Mouse (Mus musculus): Measurements from ENCODE around the gene Ranbp3. TPM values are rescaled to one million over a fixed set of nuclear protein-coding genes. Genes with fewer than 3 reads are reported as not detected.

Gene Ranbp3
- polyA plus RNA-seq, 1 experiment from 2014 or later, result 28.8 TPM

GRCm38 (mm10) chr17:56686801-56687200 is 13.7 kb downstream of the Ranbp3 start:
- Histone ChIP-seq H3K9ac (ENCODE audit: low read depth, low read length) (no peak overlapping the region), H3K4me2 (replicated peaks; ENCODE audit: low read depth) (no peak overlapping the region), H3K27me3 (replicated peaks; ENCODE audit: control insufficient read depth, insufficient read depth, low read length) (no peaks in the 10 kb centered on the region), H3K4me1 (replicated peaks; ENCODE audit: control insufficient read depth, insufficient read depth, low read length) (no peaks in the 10 kb centered on the region), H3K36me3 (ENCODE audit: control insufficient read depth, insufficient read depth) (peaks cover 65% of the 10 kb centered on the region), H3K4me3 (ENCODE audit: low read depth, low read length) (no peak overlapping the region), H3K9me3 (ENCODE audit: control insufficient read depth) (no peaks in the 10 kb centered on the region), H3K27ac (ENCODE audit: low read depth, low read length) (no peak overlapping the region)
- WGBS, result 91% methylated on average over 4 of the region's 4 CpGs
- no peak for ATAC-seq
- TF ChIP-seq CTCF (IDR thresholded peaks at IDR 0.05; ENCODE audit: low read depth), result no peak

- ATAC-seq, result no peak
- H3K4me2 ChIP-seq (replicated peaks; ENCODE audit: low read depth), result no peak overlapping the region
- H3K9ac ChIP-seq (ENCODE audit: low read depth, low read length), result no peak overlapping the region
- H3K27ac ChIP-seq (ENCODE audit: low read depth, low read length), result no peak overlapping the region
- TF ChIP-seq CTCF (IDR thresholded peaks at IDR 0.05; ENCODE audit: low read depth), result no peak
- no peak overlapping the region for H3K4me3 ChIP-seq (ENCODE audit: low read depth, low read length)
- no peaks in the 10 kb centered on the region for H3K27me3 ChIP-seq (replicated peaks; ENCODE audit: control insufficient read depth, insufficient read depth, low read length)
- H3K9me3 ChIP-seq (ENCODE audit: control insufficient read depth), result no peaks in the 10 kb centered on the region
- H3K4me1 ChIP-seq (replicated peaks; ENCODE audit: control insufficient read depth, insufficient read depth, low read length), result no peaks in the 10 kb centered on the region
- H3K36me3 ChIP-seq (ENCODE audit: control insufficient read depth, insufficient read depth), result peaks cover 66% of the 10 kb centered on the region
Measured at GRCm38 (mm10) chr17:56688045-56688444, 15.0 kb downstream of the Ranbp3 start.

- Histone ChIP-seq H3K4me1 (replicated peaks; ENCODE audit: control insufficient read depth, insufficient read depth, low read length) (no peaks in the 10 kb centered on the region), H3K9me3 (ENCODE audit: control insufficient read depth) (no peaks in the 10 kb centered on the region), H3K27ac (ENCODE audit: low read depth, low read length) (no peak overlapping the region), H3K27me3 (replicated peaks; ENCODE audit: control insufficient read depth, insufficient read depth, low read length) (no peaks in the 10 kb centered on the region), H3K36me3 (ENCODE audit: control insufficient read depth, insufficient read depth) (peaks cover 67% of the 10 kb centered on the region), H3K9ac (ENCODE audit: low read depth, low read length) (no peak overlapping the region), H3K4me3 (ENCODE audit: low read depth, low read length) (no peak overlapping the region), H3K4me2 (replicated peaks; ENCODE audit: low read depth) (no peak overlapping the region)
- no peak for TF ChIP-seq CTCF (IDR thresholded peaks at IDR 0.05; ENCODE audit: low read depth)
- ATAC-seq, result no peak
- WGBS, result 88% methylated on average over 2 of the region's 2 CpGs
Measured at GRCm38 (mm10) chr17:56688689-56689088, 15.6 kb downstream of the Ranbp3 start.

- Histone ChIP-seq H3K36me3 (ENCODE audit: control insufficient read depth, insufficient read depth) (peaks cover 77% of the 10 kb centered on the region), H3K27ac (ENCODE audit: low read depth, low read length) (no peak overlapping the region), H3K27me3 (replicated peaks; ENCODE audit: control insufficient read depth, insufficient read depth, low read length) (no peaks in the 10 kb centered on the region), H3K9ac (ENCODE audit: low read depth, low read length) (no peak overlapping the region), H3K4me1 (replicated peaks; ENCODE audit: control insufficient read depth, insufficient read depth, low read length) (no peaks in the 10 kb centered on the region), H3K4me2 (replicated peaks; ENCODE audit: low read depth) (no peak overlapping the region), H3K9me3 (ENCODE audit: control insufficient read depth) (no peaks in the 10 kb centered on the region), H3K4me3 (ENCODE audit: low read depth, low read length) (no peak overlapping the region)
- TF ChIP-seq CTCF (IDR thresholded peaks at IDR 0.05; ENCODE audit: low read depth), result no peak
- no peak for ATAC-seq
- WGBS, result 70% methylated on average over 1 of the region's 1 CpGs
Measured at GRCm38 (mm10) chr17:56693395-56693794, 20.3 kb downstream of the Ranbp3 start.

- H3K4me1 ChIP-seq (replicated peaks; ENCODE audit: control insufficient read depth, insufficient read depth, low read length), result no peaks in the 10 kb centered on the region
- no peaks in the 10 kb centered on the region for H3K9me3 ChIP-seq (ENCODE audit: control insufficient read depth)
- H3K4me3 ChIP-seq (ENCODE audit: low read depth, low read length), result no peak overlapping the region
- H3K4me2 ChIP-seq (replicated peaks; ENCODE audit: low read depth), result no peak overlapping the region
- peak; percentile 18 for TF ChIP-seq CTCF (IDR thresholded peaks at IDR 0.05; ENCODE audit: low read depth)
- no peak overlapping the region for H3K27ac ChIP-seq (ENCODE audit: low read depth, low read length)
- no peaks in the 10 kb centered on the region for H3K27me3 ChIP-seq (replicated peaks; ENCODE audit: control insufficient read depth, insufficient read depth, low read length)
- WGBS, result 56% methylated on average over 6 of the region's 6 CpGs
- no peak overlapping the region for H3K9ac ChIP-seq (ENCODE audit: low read depth, low read length)
- peaks cover 78% of the 10 kb centered on the region for H3K36me3 ChIP-seq (ENCODE audit: control insufficient read depth, insufficient read depth)
- ATAC-seq, result no peak
Measured at GRCm38 (mm10) chr17:56693851-56694310, 20.8 kb downstream of the Ranbp3 start.

GRCm38 (mm10) chr17:56700451-56700850 is 27.4 kb downstream of the Ranbp3 start:
- no peaks in the 10 kb centered on the region for H3K4me1 ChIP-seq (replicated peaks; ENCODE audit: control insufficient read depth, insufficient read depth, low read length)
- WGBS, result 70% methylated on average over 2 of the region's 2 CpGs
- TF ChIP-seq CTCF (IDR thresholded peaks at IDR 0.05; ENCODE audit: low read depth), result no peak
- H3K27me3 ChIP-seq (replicated peaks; ENCODE audit: control insufficient read depth, insufficient read depth, low read length), result no peaks in the 10 kb centered on the region
- H3K4me3 ChIP-seq (ENCODE audit: low read depth, low read length), result no peak overlapping the region
- no peak overlapping the region for H3K4me2 ChIP-seq (replicated peaks; ENCODE audit: low read depth)
- H3K9me3 ChIP-seq (ENCODE audit: control insufficient read depth), result no peaks in the 10 kb centered on the region
- H3K36me3 ChIP-seq (ENCODE audit: control insufficient read depth, insufficient read depth), result peaks cover 91% of the 10 kb centered on the region
- ATAC-seq, result no peak
- no peak overlapping the region for H3K27ac ChIP-seq (ENCODE audit: low read depth, low read length)
- H3K9ac ChIP-seq (ENCODE audit: low read depth, low read length), result no peak overlapping the region

GRCm38 (mm10) chr17:56703038-56703437 is 29.9 kb downstream of the Ranbp3 start:
- Histone ChIP-seq H3K27ac (ENCODE audit: low read depth, low read length) (no peak overlapping the region), H3K36me3 (ENCODE audit: control insufficient read depth, insufficient read depth) (peaks cover 94% of the 10 kb centered on the region), H3K4me1 (replicated peaks; ENCODE audit: control insufficient read depth, insufficient read depth, low read length) (no peaks in the 10 kb centered on the region), H3K4me3 (ENCODE audit: low read depth, low read length) (no peak overlapping the region), H3K9me3 (ENCODE audit: control insufficient read depth) (no peaks in the 10 kb centered on the region), H3K9ac (ENCODE audit: low read depth, low read length) (no peak overlapping the region), H3K4me2 (replicated peaks; ENCODE audit: low read depth) (no peak overlapping the region), H3K27me3 (replicated peaks; ENCODE audit: control insufficient read depth, insufficient read depth, low read length) (no peaks in the 10 kb centered on the region)
- no peak for TF ChIP-seq CTCF (IDR thresholded peaks at IDR 0.05; ENCODE audit: low read depth)
- ATAC-seq, result no peak
- 83% methylated on average over 4 of the region's 4 CpGs for WGBS

All from intestine, postnatal 0 days (tissue).